Mouse (Mus musculus) kidney, adult 8-10 months (tissue): ENCODE measurements around the gene Gtf2i.

Source experiments
- DNase-seq, 2 experiments: peaks; one replicate each; pipeline ENCODE4 v3.0.0; 2022

Gtf2i gene

DNA sequence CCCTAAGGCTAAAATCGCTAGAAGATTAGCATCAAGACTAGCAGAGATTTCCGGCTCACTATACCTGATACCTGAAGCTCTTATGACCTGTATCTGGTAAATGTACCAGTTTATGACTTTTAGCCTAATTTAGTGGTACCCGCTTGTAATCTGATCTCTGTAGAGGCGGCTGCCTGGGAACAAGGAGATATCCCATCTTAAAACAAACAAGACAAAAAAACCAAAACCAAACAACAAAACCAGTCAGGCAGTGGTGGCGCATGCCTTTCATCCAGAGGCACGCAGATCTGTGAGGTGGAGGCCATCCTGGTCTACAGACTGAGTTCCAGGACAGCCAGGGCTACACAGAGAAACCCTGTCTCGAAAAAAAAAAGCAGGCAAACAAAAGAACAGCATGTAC lies 7.1 kb upstream of the Gtf2i start:
- DNase-seq = no peak

DNA sequence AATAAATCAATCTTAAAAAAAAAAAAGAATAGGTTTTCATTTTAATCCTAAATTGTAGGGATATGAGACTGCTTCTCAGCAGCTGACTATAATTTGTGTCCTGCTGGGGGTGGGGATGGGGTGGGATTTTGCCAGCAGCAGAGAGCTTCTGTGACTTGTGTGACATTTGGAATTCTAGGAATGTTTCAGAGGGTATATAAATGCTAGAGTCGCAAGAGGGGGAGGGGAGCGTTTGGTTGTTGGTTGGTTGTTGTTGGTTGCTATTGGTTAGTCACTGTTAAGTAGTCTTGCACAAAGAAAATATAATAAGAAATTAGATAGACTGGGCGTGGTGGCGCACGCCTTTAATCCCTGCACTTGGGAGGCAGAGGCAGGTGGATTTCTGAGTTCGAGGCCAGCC lies 4.3 kb upstream of the Gtf2i start:
- no peak for DNase-seq

DNA sequence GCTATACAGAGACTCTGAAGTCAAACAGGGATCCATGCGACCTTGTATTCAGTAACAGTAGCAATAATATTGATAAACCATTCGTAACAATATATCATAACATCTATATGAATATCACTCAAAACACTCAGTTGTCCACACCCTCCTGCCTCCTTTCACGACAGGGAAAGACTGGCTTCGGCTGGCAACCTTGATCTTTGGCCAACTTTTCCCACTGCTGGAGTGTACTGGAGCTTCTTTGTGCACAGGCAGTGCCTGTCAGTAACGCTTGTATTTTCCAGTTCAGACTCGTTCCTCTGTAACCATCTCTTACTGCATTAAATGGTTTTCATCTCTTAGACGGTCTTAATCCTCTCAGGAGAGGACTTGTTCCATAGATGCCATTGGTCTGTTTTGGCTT lies 2.2 kb upstream of the Gtf2i start:
- DNase-seq = peak in 1 of 2 experiments; percentile 45

DNA sequence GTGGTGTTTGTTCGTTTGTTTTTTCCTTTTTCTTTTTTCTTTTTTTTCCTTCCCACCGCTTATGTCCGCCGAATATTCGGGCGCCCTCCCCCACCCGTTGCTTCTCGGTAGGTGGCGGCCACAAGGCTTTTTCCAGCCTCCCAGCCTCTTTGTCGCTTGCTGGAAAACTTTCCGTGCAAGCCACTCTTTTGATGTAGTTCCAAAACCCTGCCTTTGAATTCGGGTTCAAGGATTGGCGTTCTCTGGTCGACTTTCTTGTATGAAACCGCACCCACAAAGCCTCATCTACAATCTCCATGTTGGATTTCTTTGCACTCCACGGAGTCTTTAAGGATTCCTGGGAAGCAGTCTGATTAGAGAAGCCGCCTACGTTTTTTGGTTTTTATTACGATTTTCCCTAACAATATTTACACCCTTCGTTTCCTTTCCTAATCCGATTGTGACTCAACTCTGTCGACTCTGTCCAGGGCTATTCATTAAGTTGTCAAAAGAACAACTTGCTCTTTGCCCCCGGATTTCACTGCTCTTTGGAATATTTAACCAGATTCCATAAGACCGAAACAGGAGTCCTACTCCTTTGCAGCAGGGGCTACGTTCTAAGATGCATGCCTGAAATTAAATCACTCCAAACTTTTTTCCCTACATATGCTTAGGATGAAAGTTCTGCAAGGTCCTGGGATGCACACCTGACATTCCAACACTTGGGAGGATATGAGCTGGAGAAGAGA lies 1.2 kb upstream of the Gtf2i start:
- DNase-seq = peak; percentile 61 to 69

DNA sequence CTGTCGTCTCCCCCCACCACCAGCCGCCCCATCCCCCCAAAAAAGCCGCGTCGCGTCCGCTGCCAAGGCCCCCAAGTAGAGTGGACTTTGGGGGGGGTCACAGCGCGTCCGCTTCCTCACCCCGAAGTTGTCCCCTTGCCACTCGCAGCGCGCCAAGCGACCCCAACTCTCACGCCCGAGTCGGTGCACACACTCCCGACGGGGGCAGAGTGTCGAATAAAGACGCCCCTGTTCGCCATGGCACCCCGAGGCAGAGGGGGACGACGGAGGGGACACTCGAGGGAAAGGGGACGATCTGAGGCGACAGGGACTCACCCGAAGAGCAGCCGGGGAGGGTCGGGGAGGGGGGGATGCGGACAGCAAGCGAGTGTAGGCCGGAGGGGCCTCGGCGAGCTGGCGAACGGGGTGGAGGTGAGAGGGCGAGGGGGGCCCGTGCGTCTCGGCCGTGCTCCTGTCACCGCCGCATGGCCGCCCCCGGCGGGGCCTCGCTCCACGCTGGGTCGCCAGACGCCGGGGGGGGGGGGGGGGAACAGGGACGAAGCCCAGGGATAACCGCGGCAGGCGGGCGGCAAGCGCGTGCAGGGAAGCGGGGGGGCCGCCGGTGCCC lies 389 bp downstream of the Gtf2i start:
- DNase-seq = peak in 1 of 2 experiments; percentile 48

DNA sequence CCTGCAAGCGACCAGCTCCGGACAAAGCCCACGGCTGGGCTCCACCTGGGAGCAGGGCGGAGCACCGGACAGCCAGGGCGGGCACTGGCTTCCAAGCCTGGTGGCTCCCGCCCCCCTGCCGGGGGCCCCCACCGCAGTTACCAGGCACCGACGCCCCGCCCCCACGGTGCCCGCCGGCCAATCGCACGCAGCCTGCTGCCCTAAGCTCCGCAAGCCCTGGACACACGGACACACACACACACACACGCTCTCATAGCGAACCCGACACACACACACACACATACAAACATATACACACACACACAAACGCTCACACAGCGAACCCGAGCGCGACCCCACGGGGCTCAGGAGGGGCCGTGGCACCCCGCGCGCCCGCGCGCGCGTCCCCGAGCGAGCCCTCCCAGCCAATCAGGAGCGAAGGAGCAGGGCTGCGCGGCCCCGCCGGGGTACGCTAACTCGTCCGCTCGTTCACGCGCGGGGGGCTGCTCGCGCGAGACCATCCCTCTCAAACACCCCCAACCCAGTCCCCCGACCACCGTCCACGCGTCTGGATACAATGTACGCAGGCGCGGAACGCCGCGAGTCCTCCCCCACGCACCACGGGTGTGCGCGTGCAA lies 1.0 kb downstream of the Gtf2i start:
- DNase-seq = peak; percentile 97 to 98

DNA sequence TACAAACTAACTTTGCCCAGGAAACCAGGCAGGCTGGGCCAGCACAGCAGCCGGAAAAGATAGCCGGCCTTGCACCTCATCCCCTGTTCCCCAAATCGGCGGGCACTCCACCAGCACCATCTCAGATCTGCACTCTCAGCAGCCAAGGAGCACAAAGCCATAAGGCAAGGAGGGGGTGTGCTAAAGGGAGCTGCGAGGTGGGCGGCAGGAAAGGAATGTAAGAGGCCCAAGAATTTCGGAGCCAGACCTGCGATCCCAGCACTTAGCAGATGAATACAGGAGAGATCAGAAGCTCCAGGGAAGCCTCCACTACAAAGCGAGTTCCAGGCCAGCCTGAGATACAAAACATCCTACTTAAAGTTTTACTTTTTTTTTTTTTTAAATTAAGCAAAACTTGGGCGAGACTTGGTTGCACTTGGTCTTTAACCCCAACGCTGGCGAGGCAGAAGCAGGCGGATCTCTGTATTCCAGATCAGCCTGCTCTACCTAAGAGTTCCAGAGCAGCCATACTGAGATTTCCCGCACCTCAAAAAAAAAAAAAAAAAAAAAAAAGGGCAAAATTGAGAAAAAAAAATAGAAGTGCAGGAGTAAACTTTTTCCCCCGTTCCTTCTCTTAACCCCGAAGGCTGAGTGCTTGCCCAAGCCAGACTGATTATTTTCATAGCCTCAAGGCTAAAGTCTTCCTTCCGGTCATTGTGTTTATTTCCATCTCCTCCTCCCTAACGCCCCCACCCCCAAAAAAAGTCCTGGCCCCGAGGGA lies 1.7 kb downstream of the Gtf2i start:
- peak in 1 of 2 experiments; percentile 34 for DNase-seq

DNA sequence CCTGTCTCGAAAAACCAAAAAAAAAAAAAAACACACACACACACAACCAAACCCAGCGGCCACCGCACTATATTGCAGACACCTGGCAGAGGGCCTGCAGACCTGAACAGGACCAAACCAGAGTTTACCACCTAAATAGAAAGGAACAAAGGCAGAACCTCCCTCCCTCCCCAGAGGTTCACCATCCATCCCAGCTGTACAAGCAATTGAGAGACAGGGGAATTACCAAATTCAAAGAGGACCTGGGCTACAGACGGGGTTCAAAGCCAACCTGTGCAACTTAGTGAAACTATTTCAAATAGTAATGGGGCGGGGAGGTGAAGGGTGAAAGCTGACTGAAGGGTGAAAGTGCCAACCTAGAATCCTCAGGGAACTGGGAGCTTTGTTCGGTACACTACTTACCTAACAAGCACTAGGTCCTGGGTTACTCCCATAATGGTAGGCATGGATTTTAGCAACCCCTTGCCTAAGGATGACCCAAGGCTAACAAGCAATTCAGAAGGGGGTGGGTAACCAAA lies 2.6 kb downstream of the Gtf2i start:
- DNase-seq = no peak

DNA sequence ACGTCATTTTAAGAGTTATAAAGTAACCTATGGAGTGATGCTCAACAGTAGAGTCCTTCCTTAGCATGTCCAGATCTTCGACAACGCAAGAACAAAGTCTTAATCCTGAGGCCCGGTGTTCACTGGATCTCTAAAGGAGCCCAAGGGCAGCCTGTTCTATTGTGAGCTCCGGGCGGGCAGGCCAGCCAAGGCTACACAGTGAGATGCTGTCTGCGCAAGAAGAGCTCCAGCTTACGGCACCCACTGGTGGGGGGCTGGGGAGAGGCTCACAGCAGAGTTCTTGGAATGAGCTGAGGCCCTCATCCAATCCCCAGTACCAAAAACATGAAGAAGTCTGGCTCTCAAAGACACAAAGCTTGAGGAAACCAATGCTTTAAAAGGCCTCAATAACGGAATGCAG lies 4.4 kb downstream of the Gtf2i start:
- no peak for DNase-seq

DNA sequence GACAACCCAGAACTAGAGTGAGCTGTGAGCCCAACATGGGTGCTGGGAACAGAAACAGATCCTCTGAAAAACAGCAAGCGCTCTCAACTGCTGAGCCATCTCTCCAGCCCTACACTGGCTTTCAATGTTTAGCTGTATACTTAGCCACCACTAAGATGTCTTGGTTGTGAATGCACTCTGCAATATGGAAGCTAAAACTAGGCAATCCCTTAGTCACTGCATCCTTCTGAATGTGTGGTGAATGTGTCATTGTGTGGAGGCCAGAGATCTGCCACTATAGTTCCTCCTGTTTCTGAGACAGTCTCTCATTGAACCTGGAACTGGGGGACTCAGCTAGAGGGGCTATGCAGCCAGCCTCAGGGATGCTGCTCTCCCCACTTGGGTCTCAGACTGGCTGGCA lies 5.2 kb downstream of the Gtf2i start:
- no peak for DNase-seq

DNA sequence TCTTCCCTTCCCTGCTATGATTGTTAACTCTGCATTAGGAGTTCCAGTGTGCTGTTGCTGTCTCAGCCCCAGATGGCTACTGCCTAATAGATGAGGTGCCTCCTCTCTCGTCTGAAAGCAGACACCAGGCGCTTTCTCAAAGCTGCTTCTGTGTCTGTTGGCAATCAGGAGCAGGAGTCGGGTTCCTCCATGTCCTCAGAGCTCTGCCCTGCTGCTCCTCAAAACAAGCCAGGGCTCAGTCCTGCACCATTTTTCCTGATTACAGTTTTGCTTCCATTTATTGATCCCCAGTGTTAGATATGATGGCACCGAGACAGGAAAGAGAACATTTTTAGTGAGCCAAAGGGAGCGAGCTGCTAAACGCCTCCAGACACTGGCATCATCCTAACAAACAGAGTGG lies 9.9 kb downstream of the Gtf2i start:
- DNase-seq = no peak

DNA sequence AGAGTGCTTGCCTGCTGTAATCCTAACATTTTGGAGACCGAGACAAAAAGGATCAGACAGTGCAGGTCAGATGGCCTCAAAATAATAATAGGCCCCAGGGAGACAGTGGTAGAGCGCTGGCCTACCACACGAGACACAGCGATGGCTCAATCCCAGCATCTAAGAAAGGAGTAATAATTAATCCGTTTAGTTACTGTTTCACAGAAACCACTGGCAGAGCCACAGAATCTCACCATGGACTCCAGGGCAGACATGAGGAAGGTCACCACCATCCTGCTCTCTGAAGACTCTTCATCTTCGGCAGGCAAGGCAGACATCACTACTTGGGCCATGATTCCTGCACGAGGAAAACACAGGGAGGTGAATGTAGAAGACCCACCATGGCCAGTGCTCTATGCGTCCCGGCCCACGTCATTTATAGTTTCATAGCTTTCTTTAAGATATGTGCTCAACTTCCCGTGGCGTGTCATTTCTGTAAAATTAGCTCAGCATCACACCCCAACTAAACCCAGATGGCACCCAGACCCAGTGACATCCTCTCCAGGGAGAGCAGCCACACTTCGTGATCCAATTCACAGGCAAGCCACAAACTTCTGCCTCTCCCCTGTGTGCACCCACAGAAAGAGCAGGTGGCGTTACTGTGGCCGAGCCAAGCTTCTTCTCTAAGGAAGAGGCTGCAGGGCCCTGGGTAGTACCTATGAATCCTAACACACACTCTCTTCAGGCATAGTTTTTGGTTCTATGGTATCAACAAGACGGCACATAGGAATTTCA lies 19.1 kb downstream of the Gtf2i start:
- DNase-seq = peak; percentile 55 to 77

DNA sequence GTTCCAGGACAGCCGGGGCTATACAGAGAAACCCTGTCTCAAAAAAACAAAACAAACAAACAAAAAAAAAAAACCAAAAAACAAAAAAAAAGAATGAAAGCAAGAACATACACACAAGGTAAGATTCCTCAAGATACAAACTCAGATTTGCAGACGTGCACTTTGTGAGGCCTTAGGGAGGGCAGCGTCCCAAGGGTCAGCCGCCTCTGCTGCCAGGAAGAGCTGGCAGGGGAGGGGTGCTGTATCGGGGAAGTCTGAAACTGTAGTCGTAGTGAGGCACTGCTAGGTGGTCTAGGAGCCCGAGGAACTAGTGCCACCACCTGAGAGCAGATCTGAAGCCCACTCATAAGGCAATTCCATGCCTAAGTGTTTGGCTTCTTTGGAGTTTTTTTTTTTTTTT lies 20.0 kb downstream of the Gtf2i start:
- DNase-seq = peak; percentile 65 to 66

DNA sequence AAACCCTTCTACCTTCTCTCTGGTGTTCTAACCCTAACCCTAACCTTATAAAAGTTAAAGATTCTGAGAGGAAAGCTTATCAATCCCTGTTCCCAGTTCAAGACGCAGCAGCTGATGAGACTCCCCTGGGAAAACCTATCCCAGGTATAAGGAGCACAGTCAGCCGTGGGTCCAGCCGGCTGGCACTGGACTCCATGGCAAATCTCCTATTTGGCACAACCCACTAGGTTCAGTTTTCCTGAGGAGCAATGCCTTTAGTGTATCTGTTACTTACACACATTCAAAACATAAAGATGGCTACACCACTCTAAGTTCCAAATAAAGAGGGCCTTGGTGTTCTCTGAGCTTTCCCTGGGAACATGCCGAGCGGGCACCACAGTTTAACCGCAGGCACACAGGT lies 23.5 kb downstream of the Gtf2i start:
- no peak for DNase-seq

DNA sequence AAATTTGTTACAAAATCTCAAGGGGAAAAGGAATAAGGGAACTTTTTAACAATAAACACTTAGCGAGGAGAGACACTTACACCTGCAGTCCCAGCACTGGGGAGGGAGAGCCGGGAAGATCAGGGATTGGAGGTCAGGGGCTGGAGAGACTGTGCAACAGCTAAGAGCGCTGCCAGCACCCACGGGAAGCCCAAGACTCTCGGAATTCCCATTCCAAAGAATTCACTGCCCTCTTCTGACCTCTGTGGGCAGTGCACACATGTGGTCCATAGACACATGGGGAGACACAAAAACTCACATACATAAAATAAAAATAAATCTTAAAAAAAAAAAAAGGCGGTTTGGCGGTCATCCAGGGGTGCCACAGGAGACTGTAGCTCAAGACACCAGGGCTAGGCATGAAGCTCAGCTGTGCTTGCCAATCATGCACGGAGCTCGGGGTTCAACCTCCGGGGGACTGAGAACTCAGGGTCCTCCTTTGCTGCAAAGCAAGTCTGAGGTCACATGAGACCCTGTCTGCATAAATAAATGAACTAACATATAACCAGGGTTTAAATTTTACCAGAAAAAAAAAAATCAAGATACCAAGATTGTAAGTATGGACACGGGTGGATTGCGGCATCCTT lies 24.5 kb downstream of the Gtf2i start:
- peak in 1 of 2 experiments; percentile 36 for DNase-seq

DNA sequence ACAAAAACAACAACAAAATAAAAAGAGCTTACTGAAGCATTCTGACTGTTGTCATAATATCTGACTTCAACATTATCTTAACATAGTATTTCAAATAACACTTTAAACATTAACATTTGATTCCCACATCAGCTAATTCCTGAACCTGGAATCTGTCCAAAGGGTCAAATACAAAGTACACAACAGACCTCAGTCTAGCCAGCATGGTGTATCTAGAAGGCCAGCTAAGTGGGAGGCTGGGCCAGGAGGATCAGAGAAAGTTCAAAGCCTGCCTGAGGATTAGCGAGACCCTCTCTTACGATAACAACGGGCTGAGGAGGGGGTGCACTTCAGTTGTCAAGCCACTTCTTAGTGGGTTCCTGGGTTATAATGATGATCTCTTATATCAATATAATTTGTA lies 26.5 kb downstream of the Gtf2i start:
- peak; percentile 53 to 83 for DNase-seq

DNA sequence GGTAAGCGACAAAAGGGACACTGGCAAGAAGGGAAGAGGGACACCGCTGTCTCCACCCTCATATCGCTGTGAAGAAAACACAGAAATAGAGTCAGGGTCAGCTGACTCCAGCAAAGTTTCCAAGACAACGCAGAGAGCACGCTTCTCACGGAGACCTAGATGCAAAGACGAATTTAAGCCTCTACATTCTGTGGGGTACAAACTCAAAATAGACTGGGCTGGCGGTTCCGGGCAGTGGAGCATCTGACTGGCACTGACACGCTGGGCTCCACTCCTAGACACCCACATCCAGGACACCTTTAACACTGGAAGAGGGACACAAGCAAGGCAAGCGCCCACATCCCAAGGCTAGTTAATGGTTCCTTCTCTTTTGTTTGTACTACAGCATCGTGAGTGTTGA lies 29.6 kb downstream of the Gtf2i start:
- DNase-seq = no peak

DNA sequence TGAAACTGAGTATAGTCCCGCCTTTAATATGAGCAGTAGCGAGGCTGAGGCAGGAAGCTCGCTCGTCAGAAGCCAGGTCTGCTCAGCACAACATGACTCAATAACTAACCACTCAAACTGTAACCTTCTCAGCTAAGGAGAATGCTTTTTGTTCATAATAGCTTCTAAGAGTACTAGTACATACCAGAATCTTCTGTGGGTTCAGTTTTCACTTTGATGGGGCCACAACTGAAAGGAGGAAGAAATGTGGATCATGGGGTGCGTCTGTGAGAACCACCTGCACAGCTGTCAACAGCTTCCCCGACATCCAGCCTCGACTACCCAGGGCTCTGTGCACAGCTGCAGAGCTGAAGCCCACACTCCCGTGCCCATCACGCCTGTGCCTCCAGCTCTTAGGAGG lies 32.0 kb downstream of the Gtf2i start:
- no peak for DNase-seq

DNA sequence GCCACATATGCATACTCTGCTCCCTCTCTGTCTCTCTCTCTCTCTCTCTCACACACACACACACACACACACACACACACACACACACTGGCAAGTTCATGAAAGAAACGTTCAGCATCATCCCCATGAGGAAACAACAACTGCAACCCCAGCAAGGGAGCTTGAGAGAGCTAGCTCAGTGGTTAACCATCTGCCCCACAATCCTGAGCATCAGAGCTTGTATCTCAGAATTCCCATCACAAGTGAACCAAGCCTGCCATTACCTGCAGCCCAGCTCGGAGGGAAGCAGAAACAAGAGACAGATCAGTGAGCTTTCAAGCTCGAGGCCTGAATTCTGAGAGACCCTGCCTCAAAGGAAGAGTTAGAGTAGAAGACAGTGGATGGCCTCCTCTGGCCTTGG lies 32.5 kb downstream of the Gtf2i start:
- no peak for DNase-seq

DNA sequence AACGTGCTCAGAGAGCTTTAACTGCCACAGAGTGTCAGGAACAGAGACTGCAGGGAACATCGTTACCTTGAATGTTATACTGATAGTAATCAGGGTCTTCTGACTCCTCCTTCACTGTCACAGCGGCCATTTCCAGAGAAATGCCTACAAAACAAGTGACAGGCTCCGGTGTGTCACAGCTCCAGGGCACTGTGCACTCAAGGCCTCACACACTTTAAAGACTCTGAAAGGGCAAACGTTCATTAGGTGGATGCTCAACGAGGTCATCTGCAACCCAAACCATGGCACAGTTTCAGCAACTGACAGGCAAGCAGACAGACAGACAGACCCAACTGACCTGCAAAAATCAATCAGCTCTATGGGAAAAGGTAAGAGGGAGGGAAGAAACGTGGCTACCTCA lies 35.2 kb downstream of the Gtf2i start:
- DNase-seq = no peak

DNA sequence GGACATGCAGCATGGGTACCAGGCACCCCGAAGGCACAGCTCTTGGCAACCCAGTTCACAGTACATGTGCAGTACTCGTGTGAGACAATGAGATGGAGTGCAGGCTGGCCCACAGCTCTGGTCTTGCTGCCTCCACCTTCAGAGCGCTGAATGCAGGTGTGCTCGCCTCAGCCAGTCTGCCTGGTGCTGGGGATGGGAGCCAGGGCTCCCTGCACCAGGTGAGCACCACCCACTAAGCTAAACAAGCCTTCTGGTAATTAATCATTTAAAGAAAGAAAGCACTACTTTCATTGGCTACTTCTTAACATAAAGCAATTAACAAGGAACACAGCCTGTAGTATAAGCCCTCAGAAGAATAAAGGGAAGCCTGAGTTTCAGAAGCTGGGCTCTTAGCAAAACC lies 37.5 kb downstream of the Gtf2i start:
- no peak for DNase-seq

DNA sequence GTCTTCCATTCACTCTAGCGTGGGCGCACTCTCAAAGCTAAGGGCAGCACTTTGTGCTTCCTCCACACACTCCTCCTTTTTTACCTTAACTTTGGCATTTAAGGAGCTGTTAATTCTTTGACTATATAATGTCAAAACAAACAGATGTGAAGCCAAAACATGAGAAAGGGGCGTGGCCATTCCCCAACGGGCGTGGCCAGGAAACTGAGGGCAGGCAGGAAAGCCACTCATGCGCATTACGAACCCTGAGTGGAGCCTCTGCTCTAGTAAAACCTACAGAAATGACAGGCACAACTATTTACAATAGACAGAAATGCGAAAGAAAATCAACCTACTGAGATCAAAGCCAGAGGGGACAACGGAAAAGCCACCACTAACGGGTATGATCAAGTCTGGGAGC lies 39.0 kb downstream of the Gtf2i start:
- DNase-seq = peak in 1 of 2 experiments; percentile 56
